Mouse (Mus musculus) forelimb bud, embryonic 11.5 days (tissue): ENCODE results near the gene Tmem248.

Source experiments
- DNase-seq: peaks from one replicate; pipeline ENCODE4 v3.0.0-alpha.2; 2012; ENCODE audit warnings: low read depth, low spot score

Tmem248 gene

DNA sequence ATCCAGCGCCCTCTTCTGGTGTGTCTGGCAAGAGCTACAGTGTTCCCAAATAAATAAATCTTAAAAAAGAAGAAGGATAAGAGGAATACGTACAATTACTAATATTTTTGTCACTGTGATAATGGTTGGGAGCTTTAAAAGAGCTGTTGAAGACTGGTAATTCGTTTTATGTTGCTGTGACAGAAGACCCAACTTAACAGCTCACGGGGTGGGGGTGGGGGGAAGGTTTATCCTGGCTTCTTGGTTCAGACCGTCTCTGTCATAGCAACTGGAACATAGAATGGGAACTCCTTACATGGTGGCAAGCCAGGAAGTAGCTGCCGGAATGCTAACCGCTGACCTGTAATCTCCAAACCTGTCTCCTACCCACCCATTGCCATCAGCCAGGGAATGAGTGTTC, at the start of gene Tmem248:
TSS of gene Tmem248 (plus strand) at position 301 of the 400 bp plus-strand sequence.
- DNase-seq: no peak

- DNase-seq: no peak
Observed at GRCm38 (mm10) chr5:130169109-130169508, 47.8 kb upstream of the Tmem248 start.

- DNase-seq: no peak
Observed at GRCm38 (mm10) chr5:130170666-130171422, 46.0 kb upstream of the Tmem248 start.

GRCm38 (mm10) chr5:130171423-130171954, 45.4 kb upstream of the Tmem248 start, which contains the start of gene Rabgef1:
TSS of gene Rabgef1 (plus strand) at chr5:130171798.
- peak; percentile 86 for DNase-seq

GRCm38 (mm10) chr5:130171956-130172601, 44.8 kb upstream of the Tmem248 start:
- peak; percentile 11 for DNase-seq

GRCm38 (mm10) chr5:130173012-130173411, 43.9 kb upstream of the Tmem248 start:
- DNase-seq: no peak

GRCm38 (mm10) chr5:130177871-130178270, 39.0 kb upstream of the Tmem248 start:
- no peak for DNase-seq

DNA sequence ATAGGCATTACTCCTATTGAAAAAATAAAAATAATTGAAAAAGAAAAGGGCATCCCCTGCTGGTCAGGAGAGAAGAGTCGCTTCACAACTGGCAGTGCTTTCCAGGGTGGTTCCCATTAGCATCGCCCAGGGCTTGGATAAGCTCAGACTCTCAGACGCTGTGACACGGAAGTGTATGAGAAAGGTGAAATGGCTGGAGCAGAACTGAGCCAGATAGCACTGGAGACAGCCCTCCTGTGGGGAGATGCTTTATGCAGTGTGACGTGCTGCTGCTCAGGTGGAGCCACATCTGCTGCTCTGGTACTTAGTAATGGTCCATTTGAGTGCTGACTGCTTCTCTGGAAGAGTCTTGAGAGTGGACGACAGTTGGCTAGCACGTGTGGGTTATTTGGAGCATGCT, 36.5 kb upstream of the Tmem248 start:
- DNase-seq: no peak

- DNase-seq: no peak
Observed at GRCm38 (mm10) chr5:130181740-130182540, 34.9 kb upstream of the Tmem248 start.

GRCm38 (mm10) chr5:130182541-130182821, 34.4 kb upstream of the Tmem248 start:
- DNase-seq: no peak

- DNase-seq: no peak
Observed at GRCm38 (mm10) chr5:130184193-130184856, 32.6 kb upstream of the Tmem248 start.

DNA sequence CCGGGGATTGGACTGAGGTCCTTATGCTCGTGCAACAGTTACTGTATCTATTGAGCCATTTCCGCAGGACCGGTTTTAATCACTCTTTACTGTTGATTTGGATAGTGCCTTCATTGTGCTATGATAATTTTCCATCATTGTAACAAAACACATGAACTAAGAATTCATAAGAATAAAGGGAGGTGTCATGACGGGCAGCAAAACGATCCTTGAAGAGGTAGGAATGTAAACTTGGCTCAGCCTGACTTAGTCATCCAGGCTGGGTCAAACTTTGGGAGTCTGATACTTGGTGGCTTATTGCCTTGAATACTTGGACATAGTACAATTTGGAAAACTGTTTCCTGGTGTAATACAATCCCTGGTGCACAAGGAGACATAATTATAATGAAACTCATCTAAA, 31.6 kb upstream of the Tmem248 start:
- DNase-seq: no peak

- no peak for DNase-seq
Observed at GRCm38 (mm10) chr5:130187383-130187782, 29.5 kb upstream of the Tmem248 start.

DNA sequence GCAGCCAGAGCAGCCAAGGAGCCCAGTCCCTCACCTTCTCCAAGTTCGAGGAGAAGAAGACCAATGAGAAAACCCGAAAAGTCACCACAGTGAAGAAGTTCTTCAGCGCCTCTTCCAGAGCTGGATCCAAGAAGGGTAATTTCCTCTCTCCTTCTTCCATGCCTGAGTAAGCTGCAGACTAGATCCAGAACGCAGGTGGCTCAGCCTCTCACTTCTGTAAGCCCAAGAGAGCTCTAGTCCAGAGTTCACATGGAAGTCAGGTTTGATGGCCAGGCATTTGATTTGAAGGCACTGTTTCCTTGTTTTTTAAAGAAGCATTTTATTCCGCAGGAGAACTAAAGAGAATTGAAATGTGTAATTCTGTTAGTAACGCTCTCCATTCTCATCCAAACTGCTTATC, 26.0 kb upstream of the Tmem248 start:
- DNase-seq: no peak

- no peak for DNase-seq
Observed at GRCm38 (mm10) chr5:130191865-130192264, 25.0 kb upstream of the Tmem248 start.

GRCm38 (mm10) chr5:130192356-130192944, 24.4 kb upstream of the Tmem248 start:
- DNase-seq: no peak

DNA sequence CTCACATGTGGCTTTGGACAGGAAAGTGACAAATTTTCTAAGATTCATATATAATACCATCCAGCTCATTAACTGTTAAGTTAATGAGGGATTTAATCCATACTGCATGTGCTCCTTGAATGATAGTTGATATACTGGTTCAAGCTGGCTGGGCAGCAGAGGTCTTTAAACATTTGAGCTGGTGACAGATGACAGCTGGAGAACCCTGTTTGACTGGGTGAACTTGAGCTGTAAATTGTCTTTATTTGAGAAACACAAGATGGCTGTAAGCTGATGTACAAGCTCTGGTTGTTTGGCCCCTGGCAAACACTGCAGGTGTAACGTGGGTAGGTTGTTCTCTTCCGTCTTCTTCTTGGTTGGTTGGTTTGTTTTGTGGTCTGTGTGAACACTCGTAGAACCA, 23.1 kb upstream of the Tmem248 start:
- no peak for DNase-seq

- no peak for DNase-seq
Observed at GRCm38 (mm10) chr5:130196307-130196706, 20.6 kb upstream of the Tmem248 start.

GRCm38 (mm10) chr5:130197454-130197853, 19.4 kb upstream of the Tmem248 start:
- DNase-seq: no peak

- DNase-seq: no peak
Observed at GRCm38 (mm10) chr5:130197981-130198380, 18.9 kb upstream of the Tmem248 start.
